Mouse (Mus musculus) bone marrow, adult 2 months (tissue): ENCODE results near the gene Dnmt3b.
"Not testable (repeated sequence)": the region's sequence is repeated elsewhere in the genome, so short reads cannot be mapped to it uniquely, and the experiment has no call there.

Source experiments
- CTCF ChIP-seq: fragments of 200-500 bp; IDR thresholded peaks from 2 replicates; pipeline ENCODE4 v1.5.1; 2011; ENCODE audit warnings: low read length, control low read depth; ENCODE audit not compliant: control insufficient read depth, insufficient read depth
- POLR2A ChIP-seq: fragments of 200-500 bp; IDR thresholded peaks from 2 replicates; pipeline ENCODE4 v1.6.1; 2011; ENCODE audit warnings: low read depth, mild to moderate bottlenecking, control low read depth, low read length, borderline replicate concordance; ENCODE audit not compliant: control insufficient read depth

GRCm38 (mm10) chr2:153675364-153675763 is 26.1 kb downstream of the Dnmt3b start:
- not testable (repeated sequence) for TF ChIP-seq CTCF, POLR2A
